Mouse (Mus musculus) thymus, adult 2 months (tissue): ENCODE results near the gene Elk4. TPM values are rescaled to one million over a fixed set of nuclear protein-coding genes. Genes with fewer than 3 reads are reported as not detected.

Experiments used
- DNase-seq: peaks from one replicate; pipeline ENCODE4 v3.0.0; 2021
- H3K27ac ChIP-seq: fragments of 200-500 bp; 2 replicates; pipeline ENCODE4 v1.5.1; 2012; ENCODE audit warnings: low read length, control low read depth; ENCODE audit not compliant: control insufficient read depth, insufficient read depth
- H3K27me3 ChIP-seq: fragments of 200-500 bp; 2 replicates; pipeline ENCODE4 v1.6.1; 2012; ENCODE audit warnings: mild to moderate bottlenecking, low read length, moderate library complexity, mixed read lengths; ENCODE audit not compliant: control insufficient read depth, insufficient read depth
- H3K36me3 ChIP-seq: fragments of 200-500 bp; 2 replicates; pipeline ENCODE4 v1.6.1; 2012; ENCODE audit warnings: mild to moderate bottlenecking, low read length, moderate library complexity; ENCODE audit not compliant: control insufficient read depth, insufficient read depth
- H3K4me1 ChIP-seq: fragments of 200-500 bp; replicated peaks from 2 replicates; pipeline ENCODE4 v1.6.1; 2012; ENCODE audit warnings: low read length; ENCODE audit not compliant: control insufficient read depth, insufficient read depth
- H3K4me3 ChIP-seq: fragments of 200-500 bp; 2 replicates; pipeline ENCODE4 v1.5.1; 2012; ENCODE audit warnings: mild to moderate bottlenecking, low read length, control low read depth, moderate library complexity; ENCODE audit not compliant: control insufficient read depth, insufficient read depth
- CTCF ChIP-seq: fragments of 200-500 bp; IDR thresholded peaks from 2 replicates; pipeline ENCODE4 v1.5.1; 2012; ENCODE audit warnings: mild to moderate bottlenecking, control low read depth, low read length, moderate library complexity, borderline replicate concordance; ENCODE audit not compliant: control insufficient read depth, poor library complexity, insufficient read depth; ENCODE audit errors: extremely low read depth
- POLR2A ChIP-seq: fragments of 200-500 bp; IDR thresholded peaks from 2 replicates; pipeline ENCODE4 v1.6.1; 2012; ENCODE audit warnings: mild to moderate bottlenecking, low read length, control low read depth, moderate library complexity; ENCODE audit not compliant: control insufficient read depth, poor library complexity, insufficient read depth; ENCODE audit errors: extremely low read depth
- WGBS: fragments of 180-500 bp; shearing (Covaris S2); methylation state at CpG from one replicate; pipeline ENCODE4 v1.1.7; 2018; 5-methylcytosine and 5-hydroxymethylcytosine counted together
- polyA plus RNA-seq: library from polyadenylated mRNA; depleted of rRNA; stranded (reverse); fragments of >200 nt; gene quantifications from 2 replicates; pipeline ENCODE4 v1.2.3, GENCODE M21; 2012

Elk4 gene
- polyA plus RNA-seq, 1 experiment, result 82.3 TPM

DNA sequence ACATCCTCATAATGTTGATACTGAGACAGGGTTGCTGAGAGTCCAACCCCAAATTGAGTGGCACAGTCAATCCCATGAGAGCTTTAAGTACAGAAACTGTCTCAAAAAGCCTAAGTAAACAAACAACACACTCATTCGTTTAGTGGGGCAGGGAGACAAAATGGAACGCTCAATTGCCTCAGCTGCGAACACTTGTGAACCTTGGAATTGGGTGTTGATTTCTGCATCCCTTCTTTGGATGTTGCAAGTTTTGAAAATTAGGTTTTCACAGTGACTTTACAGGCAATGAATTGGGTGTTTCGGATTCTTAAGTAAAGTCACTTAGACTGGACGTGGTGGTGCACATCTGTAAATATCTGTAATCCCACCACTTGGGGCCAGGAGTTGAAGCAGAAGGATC is 686 bp upstream of the Elk4 start:
- Histone ChIP-seq H3K27me3 (no peaks in the 10 kb centered on the region), H3K4me3 (no peak overlapping the region), H3K27ac (no peak overlapping the region; the same call in 1 of the 2 replicates), H3K4me1 (peaks cover 16% of the 10 kb centered on the region), H3K36me3 (no peaks in the 10 kb centered on the region)
- no peak for DNase-seq
- WGBS, result 48% methylated on average over 5 of the region's 5 CpGs
- TF ChIP-seq CTCF, result no peak
- no peak for TF ChIP-seq POLR2A

GRCm38 (mm10) chr1:132007828-132008827 is 721 bp downstream of the Elk4 start:
- no peaks in the 10 kb centered on the region for H3K36me3 ChIP-seq
- H3K4me3 ChIP-seq, result peak overlapping the region; percentile 99
- under 1% methylated on average over 72 of the region's 72 CpGs for WGBS
- TF ChIP-seq CTCF, result no peak
- TF ChIP-seq POLR2A, result no peak; the same call in 1 of the 2 replicates
- peak overlapping the region; percentile 98 for H3K27ac ChIP-seq
- peaks cover 16% of the 10 kb centered on the region for H3K4me1 ChIP-seq
- peak; percentile 94 for DNase-seq
- no peaks in the 10 kb centered on the region for H3K27me3 ChIP-seq

- Histone ChIP-seq H3K4me1 (peaks cover 18% of the 10 kb centered on the region), H3K4me3 (peak overlapping the region; percentile 48), H3K27me3 (no peaks in the 10 kb centered on the region), H3K27ac (peak overlapping the region; percentile 98), H3K36me3 (no peaks in the 10 kb centered on the region)
- TF ChIP-seq POLR2A (no peak), CTCF (no peak)
- 3% methylated on average over 8 of the region's 8 CpGs for WGBS
- DNase-seq, result peak; percentile 33
Measured at GRCm38 (mm10) chr1:132008881-132009644, 1.7 kb downstream of the Elk4 start.

- TF ChIP-seq CTCF (no peak), POLR2A (no peak)
- Histone ChIP-seq H3K4me1 (peaks cover 15% of the 10 kb centered on the region), H3K36me3 (peaks cover 16% of the 10 kb centered on the region), H3K27me3 (no peaks in the 10 kb centered on the region), H3K27ac (peak overlapping the region; percentile 69), H3K4me3 (peak overlapping the region; percentile 23)
- WGBS, result 8% methylated on average over 17 of the region's 17 CpGs
- peak; percentile 56 for DNase-seq
Measured at GRCm38 (mm10) chr1:132010632-132011501, 3.5 kb downstream of the Elk4 start.

DNA sequence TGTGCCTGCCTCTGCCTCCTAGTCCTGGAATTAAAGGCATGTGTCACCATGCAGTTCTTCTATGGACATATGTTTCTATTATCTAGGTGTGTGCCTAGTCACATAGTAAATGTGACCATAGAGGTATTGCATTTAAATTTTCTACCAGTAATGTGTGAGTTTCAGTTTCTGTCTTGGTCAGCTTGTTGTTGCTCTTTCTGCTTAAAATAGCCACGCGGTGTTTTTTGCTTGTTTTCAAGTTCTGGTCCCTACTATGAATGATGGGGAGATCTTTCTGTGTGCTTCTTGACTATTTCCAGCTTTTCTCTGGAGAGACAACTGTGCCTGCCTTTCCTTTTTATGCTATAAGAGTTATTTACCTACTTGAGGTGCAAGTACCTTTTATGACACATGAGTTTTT is 4.4 kb downstream of the Elk4 start:
- Histone ChIP-seq H3K4me3 (no peak overlapping the region), H3K4me1 (peaks cover 13% of the 10 kb centered on the region), H3K27me3 (no peaks in the 10 kb centered on the region), H3K27ac (no peak overlapping the region), H3K36me3 (peaks cover 21% of the 10 kb centered on the region)
- DNase-seq, result no peak
- TF ChIP-seq POLR2A (no peak), CTCF (no peak)
- WGBS, result 36% methylated on average over 2 of the region's 2 CpGs

- peaks cover 31% of the 10 kb centered on the region for H3K36me3 ChIP-seq
- H3K4me3 ChIP-seq, result no peak overlapping the region
- 92% methylated on average over 8 of the region's 8 CpGs for WGBS
- TF ChIP-seq CTCF (no peak), POLR2A (no peak)
- no peak overlapping the region for H3K27ac ChIP-seq
- DNase-seq, result no peak
- peaks cover 13% of the 10 kb centered on the region for H3K4me1 ChIP-seq
- no peaks in the 10 kb centered on the region for H3K27me3 ChIP-seq
Measured at GRCm38 (mm10) chr1:132012861-132013260, 5.5 kb downstream of the Elk4 start.
